Mouse (Mus musculus): ENCODE data around the gene Fhl3.
"Not testable (repeated sequence)": the region's sequence is repeated elsewhere in the genome, so short reads cannot be mapped to it uniquely, and the experiment has no call there.

Gene Fhl3

DNA sequence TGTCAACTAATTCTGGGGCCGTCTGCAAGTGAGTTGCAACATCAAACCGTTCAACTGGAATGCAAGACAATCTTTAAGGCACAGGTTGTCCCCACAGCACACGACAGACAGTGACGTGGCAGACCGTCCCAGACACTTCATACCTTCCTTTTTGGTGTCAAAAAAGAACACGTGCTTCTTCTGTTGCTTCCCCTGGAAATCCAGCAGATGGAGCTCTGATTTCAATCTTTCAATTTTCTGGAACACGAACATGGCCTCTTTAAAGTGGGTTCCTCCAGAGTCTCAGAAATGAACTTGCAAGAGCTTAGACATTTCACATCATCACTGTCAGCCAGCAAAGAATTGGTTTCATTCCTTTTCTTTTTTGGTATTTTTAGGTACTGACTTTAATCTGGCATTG is 18.2 kb upstream of the Fhl3 start:
- DNase-seq (ENCODE audit: low read depth, low spot score): peak; percentile 72

DNA sequence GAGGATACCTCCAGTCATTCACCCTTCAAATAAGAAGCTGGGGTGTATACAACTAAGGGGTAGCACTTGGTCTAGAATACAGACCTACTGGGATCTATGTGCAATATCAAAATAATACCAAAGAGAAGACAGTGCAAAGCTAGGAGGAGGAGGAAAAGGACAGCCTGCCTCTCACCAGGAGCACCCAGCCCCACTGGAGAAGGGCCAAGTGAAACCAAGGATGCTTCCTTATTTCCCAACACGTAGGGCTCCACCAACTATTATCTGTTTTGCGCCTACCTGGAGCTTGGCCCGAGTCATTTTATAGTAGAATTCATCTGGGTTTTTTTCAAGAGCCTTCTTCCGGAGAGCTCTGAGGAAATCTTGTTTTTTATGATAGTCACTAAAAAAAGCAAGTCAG is 17.0 kb upstream of the Fhl3 start:
- no peak for DNase-seq (ENCODE audit: low read depth, low spot score)

DNA sequence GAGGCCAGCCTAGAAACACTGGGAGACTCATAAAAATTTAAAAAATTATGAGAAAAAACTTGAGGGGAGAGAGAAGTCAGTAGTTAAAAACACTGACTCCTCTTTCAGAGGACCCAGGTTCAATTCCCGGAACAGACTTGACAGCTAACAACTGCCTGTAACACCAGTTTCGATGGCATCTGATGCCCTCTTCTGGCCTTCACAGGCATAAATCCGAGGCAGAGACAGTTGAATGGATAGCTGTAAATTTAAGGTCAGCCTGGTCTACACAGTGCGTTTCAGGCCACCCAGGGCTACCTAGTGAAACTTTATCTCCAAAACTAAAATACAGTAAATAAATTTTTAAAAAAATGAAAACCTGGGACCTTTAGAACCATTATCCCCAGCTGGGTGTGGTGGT is 15.5 kb upstream of the Fhl3 start:
- DNase-seq (ENCODE audit: low read depth, low spot score): no peak

DNA sequence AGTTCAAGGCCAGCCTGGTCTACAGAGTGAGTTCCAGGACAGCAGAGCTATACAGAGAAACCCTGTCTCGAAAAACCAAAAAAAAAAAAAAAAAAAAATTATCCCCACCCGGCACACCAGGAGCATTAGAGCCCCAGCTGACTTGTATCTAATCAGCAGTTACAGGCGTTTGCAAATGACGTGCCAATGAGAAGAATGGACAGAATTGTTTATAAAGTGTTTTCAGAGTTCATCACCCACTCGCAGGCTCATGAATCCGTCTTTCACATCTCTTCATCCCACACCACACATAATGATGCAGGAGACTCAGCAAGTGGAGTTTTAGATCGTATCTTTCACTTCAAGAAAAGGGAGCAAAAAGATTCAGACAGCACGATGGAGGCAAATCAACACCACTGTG is 15.0 kb upstream of the Fhl3 start:
- no peak for DNase-seq (ENCODE audit: low read depth, low spot score)

DNA sequence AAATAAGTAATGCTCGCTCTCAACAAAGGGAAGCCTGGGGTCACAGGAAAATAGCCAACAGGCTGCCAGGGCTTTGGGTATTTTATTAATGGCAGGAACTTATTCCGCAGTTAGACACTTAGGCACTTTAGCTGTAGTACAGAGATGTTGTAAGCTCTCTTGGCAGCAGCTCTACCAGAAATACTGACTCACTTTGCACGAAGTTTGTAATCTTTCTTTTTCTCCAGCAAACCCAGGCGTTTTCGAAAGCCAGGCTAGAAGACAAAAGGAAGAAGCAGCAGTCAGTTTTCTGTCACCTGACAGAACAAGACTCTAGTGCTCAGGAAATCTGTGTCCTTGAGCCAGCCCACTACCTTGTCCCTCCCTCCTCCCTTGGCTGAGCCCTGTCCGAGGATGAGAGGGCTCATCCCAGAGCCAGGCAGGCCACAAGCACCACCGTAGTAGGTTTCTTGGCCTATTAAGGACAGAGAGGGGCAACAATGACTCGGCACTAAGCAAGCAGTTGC is 14.6 kb upstream of the Fhl3 start:
- no peak for DNase-seq (ENCODE audit: low read depth, low spot score)

DNA sequence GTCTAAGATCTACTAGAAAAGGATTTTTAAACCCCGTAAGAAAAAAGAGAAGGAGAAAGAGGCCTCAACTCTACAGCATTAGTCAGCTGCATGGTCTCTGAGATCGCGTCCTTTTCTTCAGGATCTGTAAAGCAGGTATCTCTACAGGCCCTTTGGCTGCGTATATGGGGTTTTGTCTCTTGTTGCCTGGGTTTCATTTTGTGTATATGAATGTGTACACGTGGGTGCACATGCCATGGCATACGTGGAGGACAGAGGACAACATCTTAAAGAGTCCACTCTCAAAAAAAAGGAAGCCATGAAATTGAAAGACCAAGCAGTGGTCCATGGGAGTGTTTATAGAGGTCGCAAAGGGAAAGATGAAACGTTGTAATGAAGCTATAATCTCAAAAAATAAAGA is 9.0 kb upstream of the Fhl3 start:
- no peak for DNase-seq (ENCODE audit: low read depth, low spot score)

DNA sequence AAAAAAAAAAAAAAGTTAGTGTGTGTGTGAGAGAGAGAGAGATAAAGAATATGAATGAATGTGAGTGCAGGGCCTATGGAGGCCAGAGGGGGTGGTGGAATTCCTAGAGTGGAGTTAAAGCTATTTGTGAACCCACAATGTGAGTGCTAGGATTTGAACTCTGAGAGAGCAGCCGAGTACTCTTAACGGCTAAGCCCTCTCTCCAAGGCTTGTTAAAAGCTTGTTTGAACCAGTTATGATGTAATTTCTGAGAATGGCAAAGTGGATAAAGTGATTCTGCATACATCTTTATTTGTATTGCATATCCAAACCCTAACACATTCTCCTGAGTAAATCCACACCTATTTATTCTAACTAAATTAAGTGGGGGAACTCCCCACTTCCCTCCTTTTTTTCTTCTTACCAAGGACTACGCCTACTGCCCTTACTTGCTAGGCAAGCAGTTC is 8.1 kb upstream of the Fhl3 start:
- no peak for DNase-seq (ENCODE audit: low read depth, low spot score)

DNA sequence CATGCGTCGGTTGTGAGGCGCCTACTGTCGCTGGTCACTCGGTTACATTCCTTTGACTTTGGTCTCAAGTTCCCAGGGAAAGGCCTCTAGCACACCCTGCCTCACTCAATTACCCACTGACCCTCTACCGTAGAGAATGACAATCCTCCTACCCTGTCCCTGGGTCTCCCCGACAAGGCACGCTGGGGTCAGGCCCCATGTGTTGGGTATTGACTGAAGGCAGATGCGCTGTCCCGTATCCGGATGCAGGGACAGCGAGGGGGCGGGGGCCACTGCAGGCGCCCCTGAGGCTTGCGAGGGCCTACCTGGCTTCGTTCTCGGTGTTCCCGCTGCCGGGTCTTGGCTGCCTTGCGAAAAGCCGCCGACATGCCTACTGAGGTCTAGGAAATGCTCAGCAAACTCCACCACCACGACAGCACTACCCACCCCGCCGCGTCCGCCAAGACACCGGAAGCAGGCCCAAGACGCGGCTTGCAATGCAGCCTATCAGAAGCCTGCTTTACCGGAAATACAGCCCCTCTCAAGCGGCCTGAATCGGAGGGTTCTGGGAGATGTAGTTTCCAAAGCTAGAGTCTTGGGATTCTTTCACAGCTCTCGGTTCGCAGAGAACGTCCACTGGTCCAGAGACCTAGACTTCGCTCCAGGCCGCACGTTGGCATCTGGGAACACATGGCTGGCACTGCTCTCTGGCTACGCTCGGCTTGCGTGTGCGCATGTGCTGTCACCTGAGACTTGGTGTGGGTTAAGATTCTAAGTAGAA is 7.2 kb upstream of the Fhl3 start, which contains the start of gene Utp11:
Gene Utp11 (minus strand): TSS at position 466 of the 760 bp plus-strand sequence.
- peak; percentile 96 for DNase-seq (ENCODE audit: low read depth, low spot score)

DNA sequence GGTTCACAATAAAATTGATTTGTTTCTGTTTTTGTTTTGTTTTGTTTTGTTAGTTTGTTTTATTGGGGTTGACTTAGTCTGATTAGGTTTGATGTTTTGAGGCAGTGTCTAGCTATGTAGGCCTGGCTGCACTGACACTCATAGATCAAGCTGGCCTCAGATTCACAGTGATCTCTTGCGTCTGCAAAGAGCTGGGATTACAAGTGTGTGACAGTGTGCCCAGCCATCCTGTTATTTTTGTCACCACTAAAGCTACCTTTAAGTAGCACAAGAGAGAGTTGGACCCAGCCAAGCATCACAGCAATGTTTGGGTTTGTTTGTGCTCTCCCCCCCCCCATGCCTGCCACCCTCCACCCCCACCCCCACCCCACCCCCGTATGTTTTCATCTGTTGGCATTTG is 5.9 kb upstream of the Fhl3 start:
- DNase-seq (ENCODE audit: low read depth, low spot score): no peak

DNA sequence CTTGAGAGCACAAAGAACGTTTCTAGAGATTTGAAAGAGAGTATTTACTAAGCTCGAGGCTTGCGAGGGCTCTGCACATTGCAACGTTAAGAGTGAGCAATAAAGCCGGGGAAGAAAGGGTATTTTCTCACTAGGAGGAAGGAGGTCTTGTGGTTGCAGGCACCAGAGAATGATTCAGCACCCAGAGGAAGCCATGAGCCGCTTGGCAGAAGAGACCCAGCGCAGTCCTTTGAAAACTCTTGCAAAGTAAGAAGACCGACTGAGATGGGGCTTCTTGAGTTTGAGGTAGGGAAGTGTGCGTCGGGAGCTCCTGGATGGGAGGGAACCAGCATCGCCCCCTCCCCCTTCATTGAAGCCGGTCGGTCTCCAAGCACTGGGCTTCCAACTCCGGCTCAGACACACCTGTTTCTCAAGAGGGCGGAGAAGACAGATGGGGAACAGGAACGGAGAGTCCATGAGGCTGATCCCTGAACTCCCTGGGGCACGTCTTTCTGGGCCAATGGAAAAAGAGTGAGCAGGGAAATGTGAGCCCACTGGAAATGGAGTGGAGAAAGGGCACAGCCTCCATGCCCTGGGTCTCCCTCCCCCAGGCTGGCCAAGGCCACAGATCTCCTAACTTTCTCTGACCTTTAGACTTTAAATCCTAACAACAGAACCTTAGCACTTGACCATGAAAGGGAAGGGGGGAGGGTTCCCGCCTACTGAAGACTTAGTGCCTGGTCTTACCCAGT is 4.5 kb upstream of the Fhl3 start:
- DNase-seq (ENCODE audit: low read depth, low spot score): peak; percentile 86

DNA sequence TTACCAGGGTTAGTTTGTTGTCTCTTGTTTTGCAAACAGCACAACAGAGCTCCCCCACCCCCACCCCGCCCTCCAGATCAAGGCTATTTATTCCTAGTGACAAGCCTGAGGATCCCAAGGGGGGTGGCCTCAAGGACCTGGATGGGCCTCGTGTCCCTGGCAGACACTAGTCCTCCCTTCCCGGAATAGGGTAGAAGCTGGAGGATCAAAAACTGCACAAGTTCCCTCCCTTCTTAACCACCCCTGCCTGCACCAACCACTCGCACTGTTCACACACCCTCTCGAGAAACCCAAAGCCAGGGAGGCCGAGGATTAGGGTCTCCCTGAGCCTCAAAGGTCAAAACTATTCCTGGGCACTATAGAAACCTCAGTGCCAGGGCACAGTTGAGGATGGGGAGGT is 710 bp upstream of the Fhl3 start:
- no peak for DNase-seq (ENCODE audit: low read depth, low spot score)

DNA sequence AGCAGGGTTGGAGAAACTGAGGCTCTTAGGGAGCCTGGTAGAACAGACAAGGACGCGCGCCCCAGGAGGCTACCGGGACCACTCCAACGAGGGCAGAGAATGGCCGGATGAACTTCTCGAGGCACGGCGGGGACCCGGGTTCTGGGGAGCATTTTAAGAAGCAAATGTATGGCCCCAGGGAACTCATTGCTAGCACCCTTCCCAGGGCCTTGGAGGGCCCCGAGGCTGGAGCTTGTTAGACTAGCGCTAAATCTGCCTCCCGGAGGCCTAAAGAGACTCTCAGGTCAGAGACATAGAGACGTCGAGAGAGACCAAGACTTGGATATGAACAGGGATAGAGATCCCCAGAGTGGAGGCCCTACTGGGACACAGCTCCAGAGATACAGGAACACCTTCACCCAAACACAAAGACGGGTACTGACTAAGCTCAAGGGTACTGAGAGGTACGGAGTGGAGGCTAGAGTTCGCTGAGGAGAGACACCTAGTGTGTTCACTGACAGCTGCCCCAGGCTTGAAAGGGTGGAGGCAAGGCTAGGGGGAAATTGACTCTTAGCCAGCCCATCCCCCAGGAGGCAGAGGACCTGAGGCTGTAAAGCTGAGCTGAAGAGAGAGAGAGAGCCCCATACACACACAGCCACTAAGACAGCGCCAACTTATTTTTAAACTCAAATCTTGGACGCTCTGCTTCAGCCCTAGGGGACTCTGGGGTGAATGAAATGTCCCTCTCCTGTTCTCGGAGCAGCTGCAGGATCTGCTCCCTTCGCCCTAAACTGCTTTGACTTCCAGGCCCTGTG is 748 bp downstream of the Fhl3 start:
- DNase-seq (ENCODE audit: low read depth, low spot score): peak; percentile 59

DNA sequence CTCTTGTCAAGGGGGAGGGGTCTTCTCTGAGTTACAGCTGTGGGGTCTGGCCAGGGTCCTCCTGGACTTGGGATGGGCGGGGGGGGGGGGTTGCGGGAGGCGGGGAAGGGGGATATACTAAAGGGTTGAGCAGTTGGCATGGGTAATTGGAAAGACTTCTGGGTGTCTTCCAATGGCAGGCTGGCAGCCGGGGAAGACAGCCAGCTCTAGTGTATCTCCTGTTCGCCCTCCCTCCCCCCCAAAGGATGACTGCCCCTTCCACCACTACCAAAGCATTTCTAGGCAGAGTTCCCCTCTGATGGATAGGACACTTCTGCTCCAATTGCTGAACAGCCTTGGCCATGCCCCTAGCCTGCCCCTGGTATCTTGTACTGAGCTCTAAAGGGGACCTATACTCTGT is 1.4 kb downstream of the Fhl3 start:
- no peak for DNase-seq (ENCODE audit: low read depth, low spot score)

DNA sequence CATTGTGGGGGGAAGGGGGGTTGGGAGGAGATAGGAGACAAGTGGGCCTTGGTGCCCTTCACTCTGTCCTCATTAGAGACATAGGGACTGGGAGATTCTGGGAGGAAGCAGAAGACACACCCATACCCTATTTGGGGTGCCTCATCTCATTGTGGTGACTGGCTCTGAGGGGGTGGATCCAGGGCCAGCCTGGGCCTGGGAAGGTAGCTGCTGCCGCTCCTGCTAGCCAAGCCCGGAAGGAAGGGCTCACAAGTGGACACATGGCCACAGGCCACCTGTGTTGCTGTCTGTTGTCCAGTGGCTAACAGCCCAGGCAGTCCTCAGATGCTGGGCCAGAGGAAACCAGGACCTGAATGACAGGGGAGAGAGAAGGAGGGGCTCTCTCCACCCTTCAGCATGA is 2.9 kb downstream of the Fhl3 start:
- no peak for DNase-seq (ENCODE audit: low read depth, low spot score)

DNA sequence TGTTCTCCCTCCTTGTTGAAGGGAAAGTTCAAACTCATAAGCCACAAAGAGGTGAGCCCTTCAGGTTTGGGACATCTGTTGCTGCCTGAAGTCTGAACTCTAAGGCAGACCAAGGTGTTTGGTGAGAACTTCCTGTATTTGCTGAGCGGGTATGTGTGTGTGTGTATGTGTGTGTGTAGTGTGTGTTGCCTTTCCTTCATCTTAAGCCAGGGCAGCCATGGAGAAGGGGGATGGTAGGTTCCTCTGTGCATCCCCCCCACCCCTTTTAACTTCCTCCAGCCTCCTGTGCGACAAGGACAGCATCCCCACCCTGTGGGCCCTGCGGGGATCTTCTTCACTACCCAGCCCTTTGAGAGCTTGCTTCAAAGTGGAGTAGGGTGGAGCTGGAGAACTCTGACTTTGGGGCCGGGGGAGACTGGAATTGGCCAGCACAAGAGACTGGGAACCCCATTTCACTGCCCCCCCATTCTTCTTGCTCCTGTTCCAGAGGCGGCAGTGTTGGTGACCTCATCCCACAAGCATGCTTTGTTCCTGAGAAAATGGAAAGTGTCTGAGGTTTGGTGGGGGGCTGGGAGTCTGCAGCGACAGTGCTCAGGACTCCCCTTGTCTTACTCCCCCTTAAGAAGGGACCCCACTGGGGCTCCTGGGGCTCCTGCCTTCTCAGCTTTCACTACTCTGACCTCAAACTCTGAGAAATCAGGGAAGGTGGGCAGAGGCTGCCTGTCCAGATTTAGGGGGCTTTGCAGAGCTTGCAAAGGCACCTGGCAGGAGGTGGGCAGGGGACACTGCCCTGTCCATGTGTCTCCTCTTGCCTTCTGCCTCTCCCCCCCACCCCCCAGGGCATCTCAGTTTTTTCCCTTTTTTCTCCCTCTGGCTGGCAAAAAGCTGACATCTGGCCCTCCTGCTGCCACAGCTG is 3.6 kb downstream of the Fhl3 start:
- DNase-seq (ENCODE audit: low read depth, low spot score): peak; percentile 41

DNA sequence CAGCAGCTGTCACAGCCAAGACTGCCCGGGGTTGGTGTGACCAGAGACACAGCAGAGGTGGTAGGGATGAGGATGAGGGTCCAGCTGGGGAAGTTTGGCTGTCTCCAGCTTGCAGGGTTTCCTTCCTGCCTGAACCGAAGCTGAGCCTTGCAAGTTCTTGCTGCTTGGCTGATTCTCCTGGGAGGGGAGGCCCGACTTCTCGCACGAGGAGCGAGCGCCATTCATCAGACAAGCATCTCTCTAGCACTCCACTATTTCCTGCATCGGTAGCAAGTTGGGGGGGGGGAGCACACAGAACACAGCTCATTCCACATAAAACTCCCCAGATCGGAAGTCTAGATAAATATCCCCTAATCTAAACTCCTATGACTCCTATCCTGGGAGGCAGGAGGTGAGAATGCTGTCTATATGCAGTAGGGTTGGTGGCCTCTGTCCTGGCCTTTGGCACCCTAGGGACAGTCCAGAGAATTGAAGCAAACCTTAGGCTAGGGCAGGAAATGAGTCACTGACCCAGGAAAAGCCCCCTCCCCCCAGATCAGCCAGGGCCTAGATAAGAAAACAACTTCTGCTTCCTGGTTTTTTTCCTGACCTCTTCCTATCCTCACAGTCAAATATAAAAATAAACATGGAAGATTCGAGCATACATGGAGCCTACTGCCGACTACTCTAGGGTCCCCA is 4.4 kb downstream of the Fhl3 start:
- no peak for DNase-seq (ENCODE audit: low read depth, low spot score)

DNA sequence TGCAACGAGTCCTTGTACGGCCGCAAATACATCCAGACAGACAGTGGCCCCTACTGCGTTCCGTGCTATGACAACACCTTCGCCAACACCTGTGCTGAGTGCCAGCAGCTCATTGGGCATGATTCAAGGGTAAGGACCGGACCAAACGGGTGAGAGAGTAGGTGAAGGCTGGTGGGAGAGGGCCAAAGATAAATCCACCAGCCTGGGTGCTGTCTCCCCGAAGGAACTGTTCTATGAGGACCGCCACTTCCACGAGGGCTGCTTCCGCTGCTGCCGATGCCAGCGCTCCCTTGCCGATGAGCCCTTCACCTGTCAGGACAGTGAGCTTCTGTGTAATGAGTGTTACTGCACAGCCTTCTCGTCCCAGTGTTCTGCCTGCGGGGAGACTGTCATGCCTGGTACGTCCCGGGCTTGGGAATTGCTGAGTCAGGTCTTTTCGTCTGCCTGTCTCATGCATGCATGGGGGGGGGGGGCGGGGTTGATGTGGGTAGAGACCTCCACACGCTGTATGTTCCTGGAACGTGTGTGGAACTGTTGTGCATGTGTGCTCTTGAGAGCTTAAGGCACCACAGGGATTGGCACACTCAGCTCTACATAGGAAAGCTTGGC is 5.3 kb downstream of the Fhl3 start:
- DNase-seq (ENCODE audit: low read depth, low spot score): peak; percentile 35

DNA sequence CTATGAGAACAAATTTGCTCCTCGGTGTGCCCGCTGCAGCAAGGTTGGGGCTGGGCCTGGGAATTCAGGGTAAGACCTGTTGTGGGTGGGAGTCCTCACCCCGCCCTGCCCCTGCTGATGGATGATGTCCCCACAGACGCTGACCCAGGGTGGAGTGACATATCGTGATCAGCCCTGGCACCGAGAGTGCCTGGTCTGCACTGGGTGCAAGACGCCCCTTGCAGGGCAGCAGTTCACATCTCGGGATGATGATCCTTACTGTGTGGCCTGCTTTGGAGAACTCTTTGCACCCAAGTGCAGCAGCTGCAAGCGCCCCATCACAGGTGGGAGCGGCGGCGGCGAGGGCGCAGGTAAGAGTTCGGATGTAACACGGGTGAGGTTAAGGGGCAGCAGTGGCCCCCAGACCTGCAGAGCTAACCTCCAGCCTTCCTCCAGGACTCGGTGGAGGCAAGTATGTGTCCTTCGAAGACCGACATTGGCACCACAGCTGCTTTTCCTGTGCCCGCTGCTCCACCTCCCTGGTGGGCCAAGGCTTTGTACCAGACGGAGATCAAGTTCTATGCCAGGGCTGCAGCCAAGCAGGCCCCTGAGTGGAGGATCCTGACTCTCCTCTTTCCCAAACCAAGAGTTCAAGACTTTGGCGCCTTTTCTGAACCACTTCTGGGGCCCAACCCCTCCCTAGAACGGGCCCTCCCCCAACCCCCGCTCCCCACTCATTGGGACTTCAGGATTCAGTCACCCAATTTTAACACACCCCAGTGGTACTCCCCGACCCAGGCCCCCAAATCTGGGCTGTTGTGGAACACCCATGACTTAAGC is 7.1 kb downstream of the Fhl3 start:
- peak; percentile 28 for DNase-seq (ENCODE audit: low read depth, low spot score)

DNA sequence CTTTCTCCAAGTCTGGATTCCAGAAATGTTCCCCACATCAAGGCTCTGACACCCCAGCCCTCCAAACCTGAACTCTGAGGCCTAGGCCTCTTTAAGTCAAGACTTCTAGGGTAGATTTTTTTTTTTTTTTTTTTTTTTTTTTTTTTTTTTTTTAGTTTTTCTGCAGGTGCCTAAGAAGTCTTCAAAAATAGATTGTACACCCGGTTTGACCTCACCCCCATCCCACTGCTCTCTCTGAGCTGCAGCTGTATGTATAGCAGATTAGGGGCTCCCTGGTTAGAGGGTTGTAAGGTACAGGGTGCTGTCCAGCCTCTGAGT is 7.7 kb downstream of the Fhl3 start:
- not testable (repeated sequence) for DNase-seq (ENCODE audit: low read depth, low spot score)

Data from R1 (cell line).